Mouse (Mus musculus) adipocyte (in vitro differentiated cells): ENCODE data around the gene Oxsr1.
"Not testable (repeated sequence)": the region's sequence is repeated elsewhere in the genome, so short reads cannot be mapped to it uniquely, and the experiment has no call there.

Experiments
- DNase-seq: peaks from one replicate; pipeline ENCODE4 v3.0.0-alpha.2; 2016; ENCODE audit warnings: low spot score

Gene Oxsr1

DNA sequence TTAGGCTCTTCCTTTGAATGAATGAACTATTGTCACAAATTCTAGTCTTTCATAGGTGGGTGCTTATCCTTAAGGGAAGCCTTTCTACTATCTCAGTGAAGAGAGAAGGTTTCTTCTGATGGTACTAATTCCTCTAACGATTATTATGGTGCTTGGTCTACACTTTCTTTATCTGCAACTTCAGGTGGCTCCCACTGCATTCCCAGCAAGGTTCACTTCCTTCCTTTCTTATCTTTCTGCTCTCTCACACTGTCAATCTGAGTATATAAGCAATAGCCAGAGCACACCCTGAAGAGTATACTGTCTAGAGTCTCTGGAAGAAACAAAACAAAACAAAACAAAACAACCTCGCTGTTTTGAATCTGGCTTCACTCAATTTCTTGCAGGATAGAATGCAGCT lies 102.6 kb downstream of the Oxsr1 start:
- DNase-seq: no peak

DNA sequence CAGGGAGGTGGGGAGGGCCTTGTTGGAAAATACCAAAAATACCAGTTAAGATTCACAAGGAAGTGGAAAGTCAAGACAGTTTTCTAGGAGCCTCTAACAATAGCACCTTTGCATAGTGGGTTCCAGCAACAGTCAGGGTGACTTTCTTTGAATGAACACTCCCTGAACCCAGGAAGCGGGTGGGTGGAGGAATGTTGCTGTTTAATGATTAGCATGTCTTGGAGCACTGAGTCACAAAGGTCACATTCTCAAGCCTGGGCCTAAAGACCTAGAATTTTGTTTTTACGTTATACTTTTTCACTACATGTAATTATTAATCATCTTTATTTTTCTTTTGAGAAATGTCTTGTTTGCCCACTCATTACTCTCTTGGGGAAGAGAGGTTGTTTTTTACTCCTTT lies 106.9 kb downstream of the Oxsr1 start:
- DNase-seq: not testable (repeated sequence)

- peak; percentile 37 for DNase-seq
Measured at GRCm38 (mm10) chr9:119214601-119215000, 107.6 kb downstream of the Oxsr1 start.

GRCm38 (mm10) chr9:119212996-119213395 lies 109.2 kb downstream of the Oxsr1 start:
- DNase-seq: no peak

DNA sequence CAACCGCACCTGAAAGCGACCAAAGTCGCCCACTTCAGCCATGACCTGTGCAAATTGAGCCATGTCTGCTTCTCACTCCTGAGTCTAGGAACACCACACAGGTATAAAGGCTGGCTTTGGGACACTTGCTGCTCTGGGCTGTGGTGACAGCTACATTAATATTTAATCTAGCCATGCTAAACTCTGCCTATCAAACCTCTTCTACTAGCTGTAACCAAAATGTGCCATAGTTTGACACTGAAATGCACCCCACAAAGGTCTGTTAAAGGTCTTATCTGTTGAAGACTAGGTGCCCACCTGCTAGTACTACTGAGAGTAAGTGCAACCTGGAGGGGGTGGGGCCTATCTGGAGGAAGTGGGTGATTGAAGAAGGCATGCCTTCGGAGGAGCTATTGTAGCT lies 113.2 kb downstream of the Oxsr1 start, which contains the start of gene Slc22a13:
TSS of gene Slc22a13 (minus strand) at position 101 of the 400 bp plus-strand sequence.
- no peak for DNase-seq

DNA sequence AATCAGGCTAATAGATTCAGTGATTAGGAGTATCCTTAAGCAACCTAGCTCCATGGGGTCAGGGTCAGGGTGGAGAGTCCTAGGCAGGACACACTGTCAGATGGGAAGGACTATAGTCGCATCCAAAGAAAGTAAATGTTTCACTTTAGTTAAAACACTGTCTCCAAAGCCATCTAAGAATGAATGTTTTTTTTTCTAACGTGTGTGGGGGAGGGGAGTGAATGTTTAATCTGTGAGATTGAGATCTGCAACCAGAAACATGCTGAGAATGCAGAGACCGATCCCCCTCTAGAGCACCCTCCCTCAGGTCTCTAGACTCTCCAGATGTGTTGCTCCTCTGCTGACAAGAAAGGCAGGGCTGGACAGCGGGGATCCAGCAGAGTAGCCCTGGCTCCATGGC lies 115.1 kb downstream of the Oxsr1 start:
- no peak for DNase-seq

- DNase-seq: no peak
Measured at GRCm38 (mm10) chr9:119206666-119207065, 115.6 kb downstream of the Oxsr1 start.

DNA sequence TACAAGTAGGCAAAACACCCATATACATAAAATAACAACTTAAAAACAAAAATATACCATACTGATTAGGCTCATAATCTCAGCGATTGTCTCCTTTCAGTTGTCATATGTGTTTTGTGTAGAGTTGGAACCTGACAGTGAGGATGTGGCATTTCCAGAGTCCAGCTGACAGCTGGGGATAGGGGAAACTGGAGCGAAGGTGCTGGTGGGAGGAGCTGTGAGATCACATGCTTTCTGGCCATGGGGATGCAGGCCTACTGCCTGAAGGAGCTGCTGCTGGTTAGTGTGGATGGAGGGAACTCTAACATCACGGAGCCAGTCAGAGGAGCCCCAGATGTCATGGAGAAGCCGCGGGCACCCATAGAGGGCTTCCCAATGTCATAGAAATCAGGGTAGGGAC lies 116.5 kb downstream of the Oxsr1 start:
- no peak for DNase-seq

GRCm38 (mm10) chr9:119203617-119204016 lies 118.6 kb downstream of the Oxsr1 start:
- no peak for DNase-seq

DNA sequence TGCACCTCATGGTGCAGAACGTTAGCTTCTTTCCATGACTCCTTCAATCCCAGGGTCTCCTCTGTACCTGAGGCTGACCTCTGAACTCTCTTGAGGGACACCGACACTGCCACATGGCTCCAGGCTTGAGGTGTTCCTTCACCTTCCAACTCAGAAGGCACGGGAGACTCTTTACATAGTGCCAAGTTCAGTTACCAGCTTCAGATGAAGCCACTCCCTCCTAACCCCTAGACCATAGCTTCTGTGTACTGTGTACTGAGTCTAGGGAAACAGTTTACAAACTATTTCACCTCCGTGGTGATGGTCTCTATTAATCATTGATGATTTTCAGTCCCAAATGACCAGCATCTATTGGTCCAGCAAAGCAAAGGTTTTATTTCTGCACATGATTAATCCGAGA lies 120.6 kb downstream of the Oxsr1 start:
- DNase-seq: no peak

- DNase-seq: no peak
Measured at GRCm38 (mm10) chr9:119199151-119199861, 122.9 kb downstream of the Oxsr1 start.

- DNase-seq: no peak
Measured at GRCm38 (mm10) chr9:119192202-119192990, 129.8 kb downstream of the Oxsr1 start.
